Mouse (Mus musculus) CH12.LX (cell line): ENCODE measurements around the gene Tex9.

Experiments used
- CHD1 ChIP-seq: IDR thresholded peaks from 2 replicates; pipeline ENCODE4 v1.6.1; 2012; ENCODE audit warnings: low read depth, low read length, improper control_type of control experiment, inconsistent platforms
- CTCF ChIP-seq, 2 experiments: IDR thresholded peaks in 1 of 2; conservative IDR thresholded peaks in 1 of 2; 2 replicates each; pipeline ENCODE4 v1.5.1; 2011 to 2012; ENCODE audit warnings: low read depth in 2 of 2, low read length in 2 of 2, improper control_type of control experiment in 1 of 2, inconsistent platforms in 1 of 2, mild to moderate bottlenecking in 1 of 2, moderate library complexity in 1 of 2
- EP300 ChIP-seq: IDR thresholded peaks from 2 replicates; pipeline ENCODE4 v1.6.1; 2011; ENCODE audit warnings: low read length, improper control_type of control experiment
- IRF4 ChIP-seq: IDR thresholded peaks from 2 replicates; pipeline ENCODE4 v1.6.1; 2014; ENCODE audit warnings: low read depth, mild to moderate bottlenecking, inconsistent platforms, low read length, improper control_type of control experiment
- NRF1 ChIP-seq: IDR thresholded peaks from 2 replicates; pipeline ENCODE4 v1.6.1; 2014; ENCODE audit warnings: low read depth, mild to moderate bottlenecking, inconsistent platforms, low read length, improper control_type of control experiment, moderate library complexity
- POLR2A ChIP-seq: IDR thresholded peaks from 2 replicates; pipeline ENCODE4 v1.6.1; 2011; ENCODE audit warnings: low read depth, mild to moderate bottlenecking, improper control_type of control experiment, low read length
- RCOR1 ChIP-seq: conservative IDR thresholded peaks from 2 replicates; pipeline ENCODE4 v1.6.1; 2012; ENCODE audit warnings: low read depth, mild to moderate bottlenecking, inconsistent platforms, low read length, improper control_type of control experiment
- SIN3A ChIP-seq: IDR thresholded peaks from 2 replicates; pipeline ENCODE4 v1.6.1; 2012; ENCODE audit warnings: low read length, improper control_type of control experiment, inconsistent platforms

GRCm38 (mm10) chr9:72469851-72470250, 22.2 kb downstream of the Tex9 start:
- no peak for TF ChIP-seq CTCF (conservative IDR thresholded peaks at IDR 0.05 in 1 of 2, IDR thresholded peaks at IDR 0.05 in 1 of 2; ENCODE audit: low read depth in 2 of 2, low read length in 2 of 2)
- TF ChIP-seq EP300, result no peak
- no peak for TF ChIP-seq CHD1
- TF ChIP-seq RCOR1, result no peak
- TF ChIP-seq SIN3A, result no peak
- no peak for TF ChIP-seq POLR2A
- no peak for TF ChIP-seq NRF1
- TF ChIP-seq IRF4, result no peak
